Mouse (Mus musculus): Measurements from ENCODE around the gene Fcrlb.

DNA sequence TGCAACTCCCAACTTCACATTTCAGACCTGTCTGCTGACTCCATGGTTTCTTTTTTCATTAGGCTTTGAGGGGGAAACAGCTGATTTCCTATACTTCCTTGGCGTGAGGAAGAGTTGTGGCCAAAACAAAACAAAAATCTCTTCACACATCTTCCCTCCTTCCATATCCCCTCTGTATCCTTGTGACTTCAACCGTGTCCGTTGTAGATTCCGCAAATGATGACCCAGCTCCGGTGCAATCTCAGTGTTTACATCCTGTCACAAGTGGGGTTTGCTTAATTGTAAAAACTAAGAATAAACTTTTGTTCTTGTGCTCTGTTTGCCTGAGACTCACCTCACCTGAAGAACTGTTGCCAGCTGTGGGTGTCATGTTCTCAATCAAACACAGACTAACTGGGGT, 9.3 kb downstream of the Fcrlb start:
- no peak for TF ChIP-seq POLR2A (IDR thresholded peaks at IDR 0.05; ENCODE audit: control insufficient read depth, low read depth, low read length)
- no peak for TF ChIP-seq CTCF (IDR thresholded peaks at IDR 0.05; ENCODE audit: control insufficient read depth, insufficient read depth, insufficient replicate concordance, low read depth, low read length)

All from testis, adult 2 months (tissue).